Mouse (Mus musculus) activated CD4-positive, CD25-positive, alpha-beta regulatory T cell (primary cell): ENCODE measurements around the gene Olfr1494. TPM values are rescaled to one million over a fixed set of nuclear protein-coding genes. Genes with fewer than 3 reads are reported as not detected.

ENCODE experiments used
- polyA plus RNA-seq, 2 experiments: library from polyadenylated mRNA; unstranded; fragments of 100-300 nt; shearing (Covaris generic); gene quantifications; one replicate each; pipeline ENCODE4 v1.2.1; 2017

Gene Olfr1494
- polyA plus RNA-seq = under 1 TPM in 1 of 2 experiments, not detected in 1; 0.20 TPM

DNA sequence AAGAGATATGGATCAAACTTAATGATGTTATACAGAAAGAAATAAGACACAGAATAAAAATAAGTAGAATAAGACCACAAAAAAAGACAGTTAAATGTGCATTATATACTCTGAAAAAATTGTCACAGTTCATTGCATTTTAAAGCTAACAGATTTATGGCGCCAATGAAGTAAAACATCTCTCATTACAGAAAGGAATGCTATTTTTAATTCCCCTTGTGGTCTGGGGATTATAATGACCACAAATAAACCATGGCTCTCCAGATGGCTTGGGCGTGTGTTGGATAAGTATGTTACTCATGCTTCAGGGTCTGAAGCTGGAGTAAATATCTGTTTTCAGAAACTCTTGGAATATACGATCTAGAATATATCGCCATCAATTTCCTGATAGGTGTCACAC is at the start of gene Olfr1494:
TSS of gene Olfr1494 (plus strand) at position 301 of the 400 bp plus-strand sequence.

GRCm38 (mm10) chr19:13696968-13697367 is 42.6 kb upstream of the Olfr1494 start, which contains the start of gene Olfr1491:
Olfr1491 (plus strand) TSS chr19:13697268.

GRCm38 (mm10) chr19:13722978-13723377 is 16.6 kb upstream of the Olfr1494 start, which contains the start of gene Olfr1493-ps1:
Olfr1493-ps1 (plus strand) TSS chr19:13723278.

DNA sequence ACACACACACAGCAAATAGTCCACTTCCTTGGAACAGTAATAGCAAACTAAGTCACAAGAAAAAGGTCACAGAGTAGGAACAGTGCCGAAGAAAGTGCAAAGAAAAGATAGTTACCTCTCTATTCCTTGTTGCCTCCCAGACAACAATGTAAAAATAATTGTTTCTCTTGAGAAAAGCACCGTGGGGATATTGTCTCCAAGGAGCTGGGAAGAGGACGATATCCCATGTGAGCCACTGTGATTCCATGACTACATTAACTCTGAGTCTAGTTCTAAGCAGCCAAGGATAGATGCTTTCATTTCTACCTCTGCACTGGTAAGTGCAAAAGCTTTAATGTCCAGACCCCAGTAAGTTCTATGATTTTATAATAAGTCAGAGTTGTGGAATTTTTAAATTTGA is 24.8 kb downstream of the Olfr1494 start, which contains the start of gene Olfr1495:
TSS of gene Olfr1495 (plus strand) at position 301 of the 400 bp plus-strand sequence.

DNA sequence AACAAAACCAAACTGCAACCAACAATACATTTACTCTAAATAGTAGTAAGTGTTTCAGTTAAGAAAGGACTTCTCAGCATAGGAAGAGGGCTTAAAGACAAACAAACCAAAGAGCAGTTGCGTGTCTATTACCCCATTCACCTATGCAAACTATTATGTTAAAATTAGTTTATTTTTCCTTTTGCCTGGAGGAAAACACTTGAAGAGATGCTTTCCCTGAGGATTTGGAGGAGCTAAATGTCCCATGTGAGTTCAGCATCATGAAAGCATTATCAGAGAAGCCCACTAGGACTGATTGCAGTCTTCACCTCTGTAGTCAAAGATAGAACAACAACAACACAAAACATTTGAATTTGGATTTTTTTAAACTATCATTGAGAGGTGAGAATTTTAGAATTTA is 38.0 kb downstream of the Olfr1494 start, which contains the start of gene Olfr1496:
TSS of gene Olfr1496 (plus strand) at position 301 of the 400 bp plus-strand sequence.

GRCm38 (mm10) chr19:13798102-13798501 is 58.6 kb downstream of the Olfr1494 start, which contains the start of gene Olfr1497:
Olfr1497 (minus strand) TSS chr19:13798202.

Other genes starting within 250 kb of the Olfr1494 start
- gene Olfr1477, start 239.2 kb upstream of the Olfr1494 start, polyA plus RNA-seq = under 1 TPM in 1 of 2 experiments, not detected in 1; 0.09 TPM
- not detected for gene Olfr1480, start 211.8 kb upstream of the Olfr1494 start, polyA plus RNA-seq
- not detected for gene Olfr1484, start 156.2 kb upstream of the Olfr1494 start, polyA plus RNA-seq
- under 1 TPM in 1 of 2 experiments, not detected in 1; 0.06 TPM for gene Olfr1487, start 122.4 kb upstream of the Olfr1494 start, polyA plus RNA-seq
- gene Olfr1489, start 108.1 kb upstream of the Olfr1494 start, polyA plus RNA-seq = not detected
- under 1 TPM in 1 of 2 experiments, not detected in 1; 0.34 TPM for gene Olfr1490, start 88.6 kb upstream of the Olfr1494 start, polyA plus RNA-seq
- not detected for gene Olfr1491, start 42.5 kb upstream of the Olfr1494 start, polyA plus RNA-seq
- under 1 TPM in 1 of 2 experiments, not detected in 1; 0.10 TPM for gene Olfr1493-ps1, start 16.4 kb upstream of the Olfr1494 start, polyA plus RNA-seq
- gene Olfr1495, start 24.9 kb downstream of the Olfr1494 start, polyA plus RNA-seq = not detected
- gene Olfr1496, start 38.1 kb downstream of the Olfr1494 start, polyA plus RNA-seq = not detected
- not detected for gene Olfr1497, start 58.5 kb downstream of the Olfr1494 start, polyA plus RNA-seq
- under 1 TPM in 1 of 2 experiments, not detected in 1; 0.08 TPM for gene Olfr1499, start 79.7 kb downstream of the Olfr1494 start, polyA plus RNA-seq
- not detected for gene Olfr1500, start 90.8 kb downstream of the Olfr1494 start, polyA plus RNA-seq
- under 1 TPM in 1 of 2 experiments, not detected in 1; 0.70 TPM for gene Olfr1501, start 111.0 kb downstream of the Olfr1494 start, polyA plus RNA-seq
- not detected for gene Olfr1502, start 122.1 kb downstream of the Olfr1494 start, polyA plus RNA-seq
- under 1 TPM in 1 of 2 experiments, not detected in 1; 0.38 TPM for gene Olfr1504, start 158.2 kb downstream of the Olfr1494 start, polyA plus RNA-seq
- gene Olfr1505, start 173.8 kb downstream of the Olfr1494 start, polyA plus RNA-seq = not detected